Mouse (Mus musculus) stomach, postnatal 0 days (tissue): ENCODE measurements around the gene Desi2. TPM values are rescaled to one million over a fixed set of nuclear protein-coding genes. Genes with fewer than 3 reads are reported as not detected.
"Not testable (repeated sequence)": the region's sequence is repeated elsewhere in the genome, so short reads cannot be mapped to it uniquely, and the experiment has no call there.

Source experiments
- ATAC-seq: fragments of 200-750 bp; cut with Nextera tagmentation; 2 replicates; pipeline ENCODE4 v1.8.0; 2017; ENCODE audit not compliant: low FRiP score, low TSS enrichment
- DNase-seq: peaks from one replicate; pipeline ENCODE4 v3.0.0-alpha.2; 2016; ENCODE audit warnings: low spot score
- H3K27ac ChIP-seq: fragments of 300-500 bp; sonication (generic); replicated peaks from 2 replicates; pipeline ENCODE4 v1.5.1; 2014; ENCODE audit warnings: mild to moderate bottlenecking, control low read depth
- H3K27me3 ChIP-seq: fragments of 300-500 bp; sonication (generic); 2 replicates; pipeline ENCODE4 v1.6.1; 2014; ENCODE audit warnings: low read length; ENCODE audit not compliant: control insufficient read depth, insufficient read depth
- H3K36me3 ChIP-seq: fragments of 300-500 bp; sonication (generic); 2 replicates; pipeline ENCODE4 v1.6.1; 2014; ENCODE audit warnings: low read length, mixed read lengths; ENCODE audit not compliant: control insufficient read depth, insufficient read depth
- H3K4me1 ChIP-seq: fragments of 300-500 bp; sonication (generic); replicated peaks from 2 replicates; pipeline ENCODE4 v1.6.1; 2014; ENCODE audit warnings: antibody characterized with exemption; ENCODE audit not compliant: control insufficient read depth, insufficient read depth
- H3K4me2 ChIP-seq: fragments of 300-500 bp; sonication (generic); replicated peaks from 2 replicates; pipeline ENCODE4 v1.6.1; 2014; ENCODE audit warnings: low read depth, mild to moderate bottlenecking, control low read depth, moderate library complexity
- H3K4me3 ChIP-seq: fragments of 300-500 bp; sonication (generic); 2 replicates; pipeline ENCODE4 v1.5.1; 2014; ENCODE audit warnings: low read depth, low read length, control low read depth
- H3K9ac ChIP-seq: fragments of 300-500 bp; sonication (generic); 2 replicates; pipeline ENCODE4 v1.6.1; 2014; ENCODE audit warnings: mild to moderate bottlenecking, low read length, control low read depth, mixed read lengths
- H3K9me3 ChIP-seq: fragments of 300-500 bp; sonication (generic); 2 replicates; pipeline ENCODE4 v1.6.1; 2016; ENCODE audit warnings: low read length; ENCODE audit not compliant: control insufficient read depth
- CTCF ChIP-seq: IDR thresholded peaks from 2 replicates; pipeline ENCODE4 v1.5.1; 2016; ENCODE audit warnings: antibody characterized with exemption, low read depth, mild to moderate bottlenecking, moderate library complexity
- EP300 ChIP-seq: optimal IDR thresholded peaks from 2 replicates; pipeline ENCODE3; 2016; ENCODE audit warnings: antibody characterized with exemption
- WGBS: fragments of 180-500 bp; shearing (Covaris S2); extraction: QIAGEN DNeasy Blood & Tissue Kit; methylation state at CpG from one replicate; pipeline ENCODE4 v1.1.7; 2014; 5-methylcytosine and 5-hydroxymethylcytosine counted together
- polyA plus RNA-seq: library from polyadenylated mRNA; unstranded; fragments of >200 nt; fragmentation: Nextera tagmentation; extraction: Ambion mirVana; gene quantifications from 2 replicates; pipeline ENCODE4 v1.2.1, GENCODE M21; 2015

Gene Desi2
- polyA plus RNA-seq, 1 experiment from 2014 or later: 29.4 TPM

- H3K27me3 ChIP-seq: no peaks in the 10 kb centered on the region
- H3K4me1 ChIP-seq: no peaks in the 10 kb centered on the region
- TF ChIP-seq CTCF: no peak
- no peak for TF ChIP-seq EP300
- H3K36me3 ChIP-seq: no peaks in the 10 kb centered on the region
- no peak for DNase-seq
- peak overlapping the region; percentile 53 for H3K27ac ChIP-seq
- no peak overlapping the region for H3K4me3 ChIP-seq
- no peak overlapping the region for H3K4me2 ChIP-seq
- 53% methylated on average over 5 of the region's 5 CpGs for WGBS
- H3K9me3 ChIP-seq: no peaks in the 10 kb centered on the region
- ATAC-seq: no peak
- no peak overlapping the region for H3K9ac ChIP-seq
Measured at GRCm38 (mm10) chr1:178219166-178220077, 32.2 kb downstream of the Desi2 start.

- 95% methylated on average over 4 of the region's 4 CpGs for WGBS
- ATAC-seq, H3K9me3 ChIP-seq, H3K9ac ChIP-seq, H3K27ac ChIP-seq, DNase-seq, H3K4me3 ChIP-seq, H3K4me1 ChIP-seq, H3K27me3 ChIP-seq, H3K36me3 ChIP-seq, H3K4me2 ChIP-seq: not testable (repeated sequence)
Measured at GRCm38 (mm10) chr1:178228888-178229287, 41.7 kb downstream of the Desi2 start.

- Histone ChIP-seq H3K36me3 (no peaks in the 10 kb centered on the region), H3K27me3 (no peaks in the 10 kb centered on the region), H3K4me2 (no peak overlapping the region), H3K9ac (no peak overlapping the region), H3K9me3 (no peaks in the 10 kb centered on the region), H3K4me3 (no peak overlapping the region), H3K4me1 (no peaks in the 10 kb centered on the region), H3K27ac (no peak overlapping the region)
- TF ChIP-seq CTCF (no peak), EP300 (no peak)
- 79% methylated on average over 3 of the region's 3 CpGs for WGBS
- ATAC-seq (no peak), DNase-seq (no peak)
Measured at GRCm38 (mm10) chr1:178234109-178234508, 46.9 kb downstream of the Desi2 start.

- WGBS: 59% methylated on average over 2 of the region's 2 CpGs
- TF ChIP-seq CTCF (no peak), EP300 (no peak)
- ATAC-seq (no peak), DNase-seq (no peak)
- no peaks in the 10 kb centered on the region for H3K27me3 ChIP-seq
- H3K9ac ChIP-seq: no peak overlapping the region
- H3K4me2 ChIP-seq: no peak overlapping the region
- no peak overlapping the region for H3K4me3 ChIP-seq
- H3K4me1 ChIP-seq: no peaks in the 10 kb centered on the region
- H3K27ac ChIP-seq: no peak overlapping the region
- H3K9me3 ChIP-seq: no peaks in the 10 kb centered on the region
- no peaks in the 10 kb centered on the region for H3K36me3 ChIP-seq
Measured at GRCm38 (mm10) chr1:178235919-178236466, 48.8 kb downstream of the Desi2 start.

- DNase-seq (no peak), ATAC-seq (no peak)
- 75% methylated on average over 1 of the region's 1 CpGs for WGBS
- Histone ChIP-seq H3K36me3 (no peaks in the 10 kb centered on the region), H3K4me3 (no peak overlapping the region), H3K9ac (no peak overlapping the region), H3K27me3 (no peaks in the 10 kb centered on the region), H3K27ac (no peak overlapping the region), H3K9me3 (no peaks in the 10 kb centered on the region), H3K4me2 (no peak overlapping the region), H3K4me1 (no peaks in the 10 kb centered on the region)
- no peak for TF ChIP-seq EP300
- no peak for TF ChIP-seq CTCF
Measured at GRCm38 (mm10) chr1:178238676-178239075, 51.5 kb downstream of the Desi2 start.

- no peaks in the 10 kb centered on the region for H3K9me3 ChIP-seq
- no peaks in the 10 kb centered on the region for H3K27me3 ChIP-seq
- H3K9ac ChIP-seq: no peak overlapping the region
- H3K4me2 ChIP-seq: no peak overlapping the region
- peaks cover 3% of the 10 kb centered on the region; the same call in 1 of the 2 replicates for H3K36me3 ChIP-seq
- DNase-seq (no peak), ATAC-seq (no peak)
- no peak overlapping the region for H3K4me3 ChIP-seq
- TF ChIP-seq CTCF: peak; percentile 71
- no peak for TF ChIP-seq EP300
- no peaks in the 10 kb centered on the region for H3K4me1 ChIP-seq
- WGBS: 100% methylated on average over 1 of the region's 1 CpGs
- no peak overlapping the region for H3K27ac ChIP-seq
Measured at GRCm38 (mm10) chr1:178241884-178242508, 54.8 kb downstream of the Desi2 start.
